Mouse (Mus musculus): ENCODE measurements around the gene Gm14288.
"Not testable (repeated sequence)": the region's sequence is repeated elsewhere in the genome, so short reads cannot be mapped to it uniquely, and the experiment has no call there.

The Gm14288 gene

GRCm38 (mm10) chr2:175800993-175801392 is at the start of gene Gm14288:
TSS of gene Gm14288 (minus strand) at chr2:175801093.
- DNase-seq: not testable (repeated sequence)

DNA sequence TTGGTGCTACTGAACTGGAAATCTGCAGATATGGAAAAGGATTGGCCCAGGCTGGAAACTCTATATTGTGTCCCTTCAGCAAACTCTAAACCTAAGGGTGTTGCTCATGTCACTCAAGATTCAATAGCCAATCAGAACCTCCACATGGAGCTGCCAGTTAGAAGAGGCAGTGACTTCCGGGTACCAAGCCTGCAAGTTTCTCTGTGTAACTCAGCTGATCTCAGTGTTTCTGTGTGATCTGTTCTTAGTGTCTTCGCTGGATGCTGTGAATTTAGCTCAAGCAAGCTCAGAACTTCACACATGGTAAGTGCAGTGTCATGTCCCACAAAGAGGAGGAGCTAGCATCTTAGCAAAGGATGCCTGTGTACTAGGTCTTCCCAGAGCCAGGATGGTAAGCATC is 59.7 kb downstream of the Gm14288 start, which contains the start of gene Gm2007:
Gene Gm2007 (plus strand): TSS at position 301 of the 400 bp plus-strand sequence.
- DNase-seq: not testable (repeated sequence)
